Comparison of ENCODE assay signal across 9 mouse cellular contexts in the genomic region with DNA sequence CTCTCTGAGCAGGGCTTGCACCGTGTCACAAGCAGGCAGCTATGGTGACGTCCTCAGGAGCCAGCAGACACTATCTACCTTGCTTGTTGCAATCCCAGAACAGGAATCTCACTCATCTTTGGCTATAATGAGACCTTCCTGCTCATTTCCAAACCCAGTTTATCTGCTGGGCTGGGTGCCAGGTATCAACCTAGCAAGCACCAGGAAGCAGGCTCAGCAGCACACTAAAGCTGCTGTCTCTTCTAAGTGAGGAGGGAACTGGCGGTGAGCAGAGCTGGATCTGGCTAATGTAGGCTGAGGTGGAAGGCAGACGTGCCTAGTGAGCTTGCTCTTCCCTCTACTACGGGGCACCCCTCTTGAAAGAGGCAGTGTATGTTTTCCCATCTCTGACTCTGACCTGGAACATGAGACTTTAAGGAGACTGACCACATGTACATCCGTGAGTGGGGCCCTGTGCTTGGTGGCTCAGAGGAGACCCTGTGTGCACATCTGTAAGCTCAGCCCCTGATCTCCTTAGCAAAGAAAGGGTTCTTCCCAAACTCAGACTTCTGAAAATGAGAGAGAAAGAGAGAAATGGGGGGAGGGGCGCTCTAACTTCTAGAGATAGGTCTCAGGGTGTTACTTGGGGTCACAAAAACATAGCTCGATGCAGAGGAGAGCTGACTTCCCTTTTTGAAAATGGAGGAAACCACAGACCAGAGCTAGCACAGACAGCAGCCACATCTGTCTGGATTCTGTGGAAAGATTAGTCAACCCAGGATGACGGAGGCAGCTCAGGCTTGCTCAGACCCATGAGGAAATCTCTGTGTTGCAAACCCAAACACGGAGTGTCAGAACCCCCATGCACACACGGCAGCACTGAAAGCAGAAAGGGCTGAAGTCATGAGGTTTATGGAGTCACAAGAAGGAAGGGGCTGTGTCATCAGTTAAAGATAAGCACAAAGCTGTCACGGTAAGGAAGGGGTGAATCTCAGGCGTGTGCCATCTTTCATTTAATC.
A peak's percentile ranks its signal among the peaks of the same experiment; 100 is the strongest.
DNase-seq lines count a peak whose midpoint lies in the region; ATAC-seq lines count a peak whose summit lies in the region.
"Had no signal": no experiment of that assay in that cellular context is flagged by ENCODE, and none has a peak within 500 bp of the region (broad histone marks: within the 10 kb centered on the region; RNA-seq: fewer than 3 reads in every experiment).

No protein-coding gene starts in this region.

- peaks cover 8% of the 10 kb centered on the region; the same call in 1 of the 2 replicates for H3K4me1 ChIP-seq in heart, embryonic 11.5 days (ENCODE audit: control insufficient read depth, insufficient read depth, low read length)

- H3K4me2 ChIP-seq in heart, embryonic 11.5 days: no peak overlapping the region

- peak; percentile 25 to 68 for DNase-seq in heart, adult 18-20 months
- DNase-seq in CD8-positive naive resting alpha-beta T cell, adult 2 months (ENCODE audit: low read depth in 2 of 2, low spot score in 2 of 2): peak; percentile 76
- peak; percentile 24 to 56 for DNase-seq in heart, adult 9 months (ENCODE audit: low spot score in 2 of 2)
- peak; percentile 70 for DNase-seq in lung, postnatal 36 days
- no peak for DNase-seq in c-Kit-positive CD71-positive TER-119-positive erythroid progenitor cells, embryonic 14.5 days (ENCODE audit: low spot score)
- DNase-seq in adipocyte (ENCODE audit: low spot score): no peak
- DNase-seq in right cerebral cortex, adult 2 months (ENCODE audit: low spot score in 2 of 2): no peak

- H3K9ac ChIP-seq in heart, embryonic 11.5 days (ENCODE audit: low read depth, low read length): no peak overlapping the region

- H3K4me3 ChIP-seq in heart, embryonic 11.5 days (ENCODE audit: low read depth, low read length): no peak overlapping the region

- H3K27ac ChIP-seq in heart, embryonic 11.5 days (ENCODE audit: low read depth, low read length): no peak overlapping the region

- no peaks in the 10 kb centered on the region for H3K27me3 ChIP-seq in heart, embryonic 11.5 days (ENCODE audit: control insufficient read depth, insufficient read depth, low read length)
- H3K27me3 ChIP-seq: Patski had no signal

- WGBS in heart, embryonic 11.5 days (ENCODE audit: insufficient replicate concordance): 59% methylated on average over 13 of the region's 13 CpGs

- no peaks in the 10 kb centered on the region for H3K36me3 ChIP-seq in heart, embryonic 11.5 days (ENCODE audit: control insufficient read depth, insufficient read depth, low read length)

- ATAC-seq in heart, embryonic 11.5 days (replicated peaks; ENCODE audit: insufficient number of reproducible peaks, low FRiP score, low TSS enrichment): no peak
- ATAC-seq: Patski had no signal

- no peaks in the 10 kb centered on the region for H3K9me3 ChIP-seq in heart, embryonic 11.5 days (replicated peaks; ENCODE audit: control insufficient read depth, low read length)

Comparison
In these comparisons a context has a peak if more than half of its experiments do, and no peak if none do; other contexts are left out.
1. DNase-seq: peak in heart, adult 18-20 months (2 of 2), CD8-positive naive resting alpha-beta T cell, adult 2 months (2 of 2), heart, adult 9 months (2 of 2) and lung, postnatal 36 days (single experiment); none in c-Kit-positive CD71-positive TER-119-positive erythroid progenitor cells, embryonic 14.5 days (single experiment), adipocyte (single experiment) and right cerebral cortex, adult 2 months (0 of 2).